Mouse (Mus musculus): ENCODE measurements around the gene Hsd17b14. TPM values are rescaled to one million over a fixed set of nuclear protein-coding genes. Genes with fewer than 3 reads are reported as not detected.
"Not testable (repeated sequence)": the region's sequence is repeated elsewhere in the genome, so short reads cannot be mapped to it uniquely, and the experiment has no call there.

Hsd17b14 gene
- total RNA-seq, 2 experiments from 2014 or later: 1.7 to 2.3 TPM

DNA sequence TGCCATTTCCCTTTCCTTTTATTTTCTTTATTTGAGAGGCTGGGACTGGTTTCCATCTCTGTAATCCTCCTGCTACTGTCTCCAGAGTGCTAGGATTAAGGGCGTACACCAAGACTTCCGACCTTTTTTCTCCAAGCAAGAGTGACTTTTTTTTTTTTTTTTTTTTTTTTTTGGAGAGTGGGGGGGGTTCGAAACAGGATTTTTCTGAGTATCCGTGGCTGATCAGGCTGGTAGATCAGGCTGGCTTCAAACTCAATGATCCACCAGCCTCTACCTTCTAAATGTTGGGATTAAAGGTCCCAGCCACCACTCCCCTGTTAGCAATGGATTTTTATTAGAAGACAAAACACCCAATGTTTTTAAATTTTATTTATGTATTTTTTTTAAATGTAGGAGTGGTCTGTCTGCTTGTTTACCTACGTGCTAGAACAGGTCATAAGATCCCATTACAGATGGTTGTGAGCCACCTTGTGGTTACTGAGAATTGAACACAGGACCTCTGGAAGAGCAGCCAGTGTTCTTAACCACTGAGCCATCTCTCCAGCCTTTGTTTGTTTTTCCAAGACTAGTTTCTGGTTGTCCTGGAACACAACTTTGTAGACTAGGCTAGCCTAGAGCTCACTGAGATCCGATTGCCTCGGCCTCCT is 28.1 kb upstream of the Hsd17b14 start:
- intact Hi-C loops (cut with DNase I; ENCODE audit: low total_unique reads): no loop called here
- no peak for DNase-seq

- intact Hi-C loops (cut with DNase I; ENCODE audit: low total_unique reads): not testable (repeated sequence)
These were observed 27.5 kb upstream of the Hsd17b14 start for GRCm38 (mm10) chr7:45527169-45527568.

DNA sequence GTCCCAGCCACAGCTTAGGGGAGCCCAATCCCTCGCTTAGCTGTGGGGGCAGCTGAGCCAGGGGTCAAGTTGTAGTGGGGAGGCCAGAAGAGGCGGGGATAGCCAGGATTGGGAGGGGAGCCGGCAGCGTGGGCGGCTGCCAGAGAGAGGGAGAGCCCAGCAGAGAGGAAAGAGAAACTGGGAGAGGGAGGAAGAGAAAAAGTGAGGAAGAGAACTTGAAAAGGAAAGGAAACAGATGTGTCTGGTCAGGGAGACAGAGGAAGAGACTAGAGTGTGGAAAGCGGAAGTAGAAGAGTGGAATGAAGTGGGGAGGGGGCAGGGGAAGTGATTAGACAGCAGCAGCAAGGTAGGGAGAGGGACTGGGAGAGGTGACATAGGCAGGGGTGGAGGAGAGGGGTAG is 25.2 kb upstream of the Hsd17b14 start:
- intact Hi-C loops (cut with DNase I; ENCODE audit: low total_unique reads): no loop called here
- DNase-seq: peak; percentile 68

More at GRCm38 (mm10) chr7:45527169-45527568, 27.5 kb upstream of the Hsd17b14 start:
- not testable (repeated sequence) for DNase-seq

DNA sequence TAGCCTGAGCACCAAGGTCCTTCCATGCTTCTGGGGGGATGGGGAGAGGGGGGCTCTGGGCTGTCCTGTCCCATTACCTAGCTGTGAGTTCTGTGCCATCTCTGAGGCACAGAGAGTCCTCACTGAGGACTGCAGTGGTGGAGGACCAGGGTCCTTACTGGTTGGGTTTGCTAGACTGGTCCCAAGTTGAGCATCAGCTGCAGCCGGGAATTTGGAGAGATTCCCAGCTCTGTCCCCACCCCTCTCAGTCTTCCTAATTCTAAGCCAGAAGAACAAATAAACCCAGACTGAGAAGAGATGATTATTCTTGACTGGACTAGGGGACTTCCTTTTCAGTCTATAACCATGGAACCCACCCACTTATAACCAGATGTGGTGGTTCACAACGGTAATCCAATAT is 24.1 kb upstream of the Hsd17b14 start:
- intact Hi-C loops (cut with DNase I; ENCODE audit: low total_unique reads): no loop called here
- DNase-seq: peak; percentile 60

DNA sequence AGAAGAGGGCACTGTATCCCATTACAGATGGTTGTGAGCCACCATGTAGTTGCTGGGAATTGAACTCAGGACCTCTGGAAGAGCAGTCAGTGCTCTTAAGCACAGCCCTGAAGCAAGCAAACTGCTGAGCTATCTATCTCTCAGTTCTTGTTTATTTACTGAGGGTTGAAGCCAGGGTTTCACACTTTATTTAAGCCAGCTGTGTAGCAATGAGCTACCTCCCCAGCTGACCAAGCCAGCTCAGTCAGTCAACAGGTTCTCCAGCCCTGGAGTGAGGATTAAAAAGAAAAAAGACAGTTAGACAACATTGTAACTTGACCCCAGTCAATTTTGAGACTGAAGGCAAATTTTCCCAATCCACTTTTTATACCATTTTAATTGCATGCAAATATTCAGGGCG is 19.0 kb upstream of the Hsd17b14 start:
- DNase-seq: no peak
- intact Hi-C loops (cut with DNase I; ENCODE audit: low total_unique reads): no loop called here

DNA sequence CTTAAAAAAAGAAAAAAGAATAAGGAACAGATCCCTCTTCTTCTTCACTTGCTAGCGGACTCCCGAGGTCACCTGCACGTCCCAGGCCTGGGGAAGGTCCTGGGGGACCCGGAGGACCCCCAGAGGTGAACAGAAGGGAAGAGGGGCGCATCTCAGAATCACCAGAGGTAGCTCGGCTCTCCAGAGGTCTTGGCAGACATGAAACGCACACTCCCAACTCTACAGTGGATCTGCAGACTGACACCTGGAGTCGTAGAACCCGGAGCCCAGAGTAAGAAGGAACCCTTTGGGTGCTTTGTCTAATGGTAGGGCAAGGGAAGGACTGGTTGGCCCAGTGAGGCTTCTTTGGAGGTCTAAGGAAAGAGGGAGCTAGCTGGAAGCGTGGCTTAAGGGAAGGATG is 17.1 kb upstream of the Hsd17b14 start:
- intact Hi-C loops (cut with DNase I; ENCODE audit: low total_unique reads): no loop called here
- DNase-seq: no peak

GRCm38 (mm10) chr7:45538163-45539041 is 16.3 kb upstream of the Hsd17b14 start:
- no peak for DNase-seq

GRCm38 (mm10) chr7:45539095-45539494 is 15.6 kb upstream of the Hsd17b14 start:
- intact Hi-C loops (cut with DNase I; ENCODE audit: low total_unique reads): no loop called here
- DNase-seq: no peak

More at GRCm38 (mm10) chr7:45538163-45539041, 16.3 kb upstream of the Hsd17b14 start:
- intact Hi-C loops (cut with DNase I; ENCODE audit: low total_unique reads): no loop called here

GRCm38 (mm10) chr7:45540213-45540612 is 14.5 kb upstream of the Hsd17b14 start:
- no peak for DNase-seq
- intact Hi-C loops (cut with DNase I; ENCODE audit: low total_unique reads): no loop called here

DNA sequence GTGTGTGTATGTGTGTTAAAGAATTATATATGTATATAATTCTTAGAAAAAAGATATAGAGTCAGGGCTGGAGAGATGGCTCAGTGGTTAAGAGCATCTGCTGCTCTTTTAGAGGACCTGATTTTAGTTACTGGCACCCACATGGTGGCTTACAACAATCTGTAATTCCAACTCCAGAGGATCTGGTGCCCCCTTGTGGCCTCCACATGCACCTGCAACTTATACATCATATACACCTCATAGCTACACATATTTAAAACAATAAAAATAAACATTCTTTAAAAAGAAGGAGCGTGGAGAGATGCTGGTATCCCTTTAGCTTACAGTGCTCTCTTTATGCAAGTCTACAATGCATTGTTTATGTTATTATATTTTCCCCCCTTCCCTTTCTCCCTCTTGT is 10.2 kb upstream of the Hsd17b14 start:
- intact Hi-C loops (cut with DNase I; ENCODE audit: low total_unique reads): no loop called here
- DNase-seq: no peak

DNA sequence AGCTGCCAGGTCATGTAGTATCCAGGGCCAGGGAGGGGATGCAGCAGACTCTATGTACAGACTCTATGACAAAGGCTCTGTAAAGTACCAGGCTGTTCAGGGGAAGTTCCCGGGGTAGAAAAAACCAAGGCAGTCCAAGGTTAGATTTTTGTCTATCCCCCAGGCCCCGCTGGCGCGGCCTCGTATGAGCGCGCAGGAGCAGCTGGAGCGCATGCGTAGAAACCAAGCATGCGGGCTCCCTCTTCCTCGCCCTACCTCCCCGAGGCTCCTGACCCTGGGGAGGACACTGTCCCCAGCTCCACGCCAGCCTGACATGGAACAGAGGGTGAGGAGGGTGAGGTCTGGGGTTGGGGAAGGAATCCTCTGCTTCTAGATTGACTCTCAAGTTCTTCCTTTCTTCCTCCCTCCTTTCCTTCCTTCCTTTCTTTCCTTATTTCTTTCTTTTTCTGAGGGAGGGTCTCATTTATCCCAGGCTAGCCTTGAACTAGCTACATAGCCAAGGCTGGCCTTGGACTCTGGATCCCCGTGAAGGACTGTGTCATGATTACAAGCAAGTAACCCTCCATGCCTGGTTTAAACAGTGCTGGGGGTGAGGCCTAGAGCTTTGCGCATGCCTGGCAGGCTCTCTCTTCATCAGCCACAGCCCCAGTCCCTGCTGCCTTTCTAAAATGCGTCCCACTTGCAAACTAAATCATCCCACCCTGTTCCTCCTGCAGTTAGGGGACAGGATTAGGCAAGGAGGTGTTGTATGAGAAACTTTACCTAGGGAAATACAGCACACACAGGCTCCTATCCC is 4.9 kb upstream of the Hsd17b14 start:
- intact Hi-C loops (cut with DNase I; ENCODE audit: low total_unique reads): loop anchor here (5.0 kb wide), 1 partner anchor 37 kb away; no protein-coding TSS in a partner anchor
- no peak for DNase-seq

DNA sequence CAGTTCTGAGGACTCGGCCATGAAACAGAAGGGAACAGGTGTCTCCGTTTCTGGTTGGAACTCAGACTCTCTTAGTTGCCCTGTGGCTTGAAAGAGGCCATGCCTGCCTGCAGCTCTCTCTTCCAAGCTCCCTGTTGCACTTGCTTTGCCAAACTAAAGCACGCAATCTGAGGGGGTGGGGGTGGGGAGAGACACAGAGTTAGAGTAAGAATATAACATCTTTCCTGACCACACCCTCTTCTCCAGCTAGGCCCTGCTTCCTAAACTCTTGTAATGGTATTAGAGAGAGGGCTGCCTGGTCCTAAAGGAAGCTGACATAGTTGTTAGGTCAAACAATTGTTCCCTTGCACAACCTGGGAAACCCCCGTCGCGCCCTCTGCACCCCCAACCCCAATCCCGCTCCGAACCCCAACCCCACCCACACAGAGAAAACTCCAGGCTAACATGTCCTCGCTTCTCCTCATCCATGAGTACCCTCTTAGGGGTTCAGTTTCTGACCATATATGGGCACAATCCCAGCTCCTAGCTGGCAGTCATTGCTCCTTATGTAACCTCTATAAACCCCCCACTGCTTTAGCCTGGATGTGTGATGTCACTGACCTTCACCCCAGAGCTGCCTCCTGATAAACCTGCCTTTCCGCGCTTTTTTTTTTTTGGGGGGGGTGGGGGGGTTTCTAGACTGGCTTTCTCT is 3.7 kb upstream of the Hsd17b14 start:
- no peak for DNase-seq
- intact Hi-C loops (cut with DNase I; ENCODE audit: low total_unique reads): loop anchor here (5.0 kb wide), 1 partner anchor 36 kb away; no protein-coding TSS in a partner anchor

GRCm38 (mm10) chr7:45551512-45551883 is 3.2 kb upstream of the Hsd17b14 start:
- DNase-seq: no peak
- intact Hi-C loops (cut with DNase I; ENCODE audit: low total_unique reads): loop anchor here (5.0 kb wide), 1 partner anchor 36 kb away; no protein-coding TSS in a partner anchor

- intact Hi-C loops (cut with DNase I; ENCODE audit: low total_unique reads): loop anchor here (5.0 kb wide), 1 partner anchor 34 kb away; no protein-coding TSS in a partner anchor
- DNase-seq: no peak
These were observed 1.2 kb upstream of the Hsd17b14 start for GRCm38 (mm10) chr7:45553519-45553918.

DNA sequence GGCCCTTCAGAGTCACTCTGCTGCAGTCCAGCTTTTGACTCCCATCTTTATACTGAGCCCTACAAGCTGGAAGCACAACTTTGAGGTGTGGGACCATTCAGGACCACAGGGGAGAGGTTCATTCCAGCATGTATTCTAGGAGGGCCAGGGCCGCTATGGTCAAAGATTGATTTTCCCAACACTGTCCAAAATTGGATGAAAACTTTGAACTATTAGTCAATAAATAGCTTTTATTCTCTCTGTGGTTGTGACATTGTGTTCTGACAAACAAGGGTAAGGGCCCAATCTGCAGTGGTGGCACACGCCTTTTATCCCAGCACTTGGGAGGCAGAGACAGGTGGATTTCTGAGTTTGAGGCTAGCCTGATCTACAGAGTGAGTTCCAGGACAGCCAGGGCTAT is 703 bp upstream of the Hsd17b14 start:
- no peak for DNase-seq
- intact Hi-C loops (cut with DNase I; ENCODE audit: low total_unique reads): loop anchor here (5.0 kb wide), 1 partner anchor 33 kb away; no protein-coding TSS in a partner anchor

DNA sequence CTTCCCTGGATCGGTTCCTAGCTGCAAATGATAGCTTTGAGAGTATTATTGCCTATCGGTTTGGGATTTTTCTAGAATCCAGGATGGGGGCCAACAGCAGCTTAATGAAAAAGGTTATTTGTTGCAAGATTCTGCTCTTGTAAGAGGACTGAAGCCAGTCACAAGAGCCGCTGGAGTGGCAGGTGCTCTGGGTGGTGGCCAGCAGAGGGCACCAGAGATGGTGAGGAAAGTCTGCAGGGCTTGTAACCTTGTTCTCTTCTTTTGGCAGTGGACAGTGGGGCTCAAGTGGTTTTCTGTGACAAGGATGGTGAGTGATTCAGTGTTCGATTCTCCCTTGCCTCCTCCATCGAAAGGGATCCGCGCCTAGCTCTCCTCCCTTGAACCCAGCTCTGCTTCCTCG is 1.1 kb downstream of the Hsd17b14 start:
- intact Hi-C loops (cut with DNase I; ENCODE audit: low total_unique reads): no loop called here
- DNase-seq: peak; percentile 81

- DNase-seq: no peak
- intact Hi-C loops (cut with DNase I; ENCODE audit: low total_unique reads): no loop called here
These were observed 4.2 kb downstream of the Hsd17b14 start for GRCm38 (mm10) chr7:45558907-45559306.

GRCm38 (mm10) chr7:45560241-45560640 is 5.5 kb downstream of the Hsd17b14 start:
- intact Hi-C loops (cut with DNase I; ENCODE audit: low total_unique reads): loop anchor here (5.0 kb wide), 1 partner anchor 83 kb away; no protein-coding TSS in a partner anchor
- DNase-seq: no peak
